Mouse (Mus musculus): ENCODE measurements around the gene Duox1. TPM values are rescaled to one million over a fixed set of nuclear protein-coding genes. Genes with fewer than 3 reads are reported as not detected.
"Not testable (repeated sequence)": the region's sequence is repeated elsewhere in the genome, so short reads cannot be mapped to it uniquely, and the experiment has no call there.

Gene Duox1
- total RNA-seq, 2 experiments from 2014 or later: 0.20 to 0.23 TPM

DNA sequence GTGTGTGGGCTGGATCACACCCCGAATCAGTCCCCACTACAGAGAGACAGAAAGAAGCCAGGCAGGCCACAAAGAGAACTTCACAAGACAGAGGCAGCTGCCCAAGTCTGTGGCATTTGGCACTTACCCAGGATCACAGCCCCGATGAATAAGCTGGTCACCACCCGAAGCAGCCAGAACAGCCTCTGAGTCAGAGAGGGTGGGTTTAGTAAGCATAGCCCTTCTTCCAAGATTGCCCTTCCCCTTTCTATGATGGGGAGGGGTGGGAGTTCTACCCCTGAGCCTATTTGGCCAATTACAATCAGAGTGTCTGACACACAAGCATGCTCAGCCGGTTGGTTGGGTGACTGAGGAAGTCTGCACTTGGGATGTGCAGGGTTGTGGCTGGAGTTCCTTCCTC, 9.3 kb upstream of the Duox1 start:
- intact Hi-C loops (cut with DNase I): no loop called here
- DNase-seq (ENCODE audit: low spot score): no peak

GRCm38 (mm10) chr2:122309647-122310046, 5.8 kb upstream of the Duox1 start:
- no peak for DNase-seq (ENCODE audit: low spot score)
- intact Hi-C loops (cut with DNase I): no loop called here

DNA sequence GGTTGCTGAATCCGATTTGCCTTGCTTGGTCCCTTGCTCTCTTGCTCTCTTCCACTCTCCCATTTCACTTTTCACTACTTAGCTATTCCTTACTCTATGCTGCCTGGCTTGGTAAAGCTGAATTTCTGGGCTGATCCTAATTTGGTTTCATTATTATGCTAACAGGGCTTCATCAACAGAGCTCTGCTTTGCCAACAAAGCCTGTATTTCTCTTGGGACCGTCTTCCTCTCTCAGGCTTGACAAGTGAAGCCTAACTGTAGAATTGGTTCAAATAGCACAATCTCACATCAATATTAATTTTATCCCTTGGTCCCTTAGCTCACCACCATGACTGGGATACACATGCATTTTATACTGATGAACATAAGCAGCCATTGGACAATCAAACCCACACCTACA, 3.9 kb upstream of the Duox1 start:
- no peak for DNase-seq (ENCODE audit: low spot score)
- intact Hi-C loops (cut with DNase I): no loop called here

GRCm38 (mm10) chr2:122312722-122313417, 2.6 kb upstream of the Duox1 start:
- no peak for DNase-seq (ENCODE audit: low spot score)
- intact Hi-C loops (cut with DNase I): no loop called here

DNA sequence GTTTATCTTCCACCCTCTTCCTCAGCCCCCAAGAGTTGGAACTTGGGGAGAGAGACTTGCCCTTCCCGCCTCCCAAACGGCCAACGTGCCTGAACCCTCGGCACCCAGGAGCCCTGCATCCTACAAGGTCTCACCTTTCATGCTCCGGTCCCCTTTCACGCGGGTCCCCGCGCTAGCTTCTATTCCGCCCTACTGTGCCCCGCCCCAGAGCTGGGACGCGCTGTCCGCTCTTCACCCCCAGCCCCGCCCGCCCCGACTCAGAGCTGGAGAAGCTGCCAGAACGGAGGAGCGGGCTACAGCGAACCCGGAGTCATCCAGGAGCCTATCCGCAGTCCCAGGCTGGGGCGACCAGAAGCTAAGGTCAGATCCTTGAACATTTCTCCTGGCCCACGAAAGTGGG, 1.9 kb upstream of the Duox1 start, which contains the start of gene Duoxa1:
Gene Duoxa1 (minus strand): TSS at position 195 of the 400 bp plus-strand sequence.
- no peak for DNase-seq (ENCODE audit: low spot score)
- intact Hi-C loops (cut with DNase I): no loop called here

GRCm38 (mm10) chr2:122317384-122317783, 1.9 kb downstream of the Duox1 start:
- no peak for DNase-seq (ENCODE audit: low spot score)
- intact Hi-C loops (cut with DNase I): no loop called here

GRCm38 (mm10) chr2:122323960-122324359, 8.5 kb downstream of the Duox1 start:
- no peak for DNase-seq (ENCODE audit: low spot score)
- intact Hi-C loops (cut with DNase I): no loop called here

DNA sequence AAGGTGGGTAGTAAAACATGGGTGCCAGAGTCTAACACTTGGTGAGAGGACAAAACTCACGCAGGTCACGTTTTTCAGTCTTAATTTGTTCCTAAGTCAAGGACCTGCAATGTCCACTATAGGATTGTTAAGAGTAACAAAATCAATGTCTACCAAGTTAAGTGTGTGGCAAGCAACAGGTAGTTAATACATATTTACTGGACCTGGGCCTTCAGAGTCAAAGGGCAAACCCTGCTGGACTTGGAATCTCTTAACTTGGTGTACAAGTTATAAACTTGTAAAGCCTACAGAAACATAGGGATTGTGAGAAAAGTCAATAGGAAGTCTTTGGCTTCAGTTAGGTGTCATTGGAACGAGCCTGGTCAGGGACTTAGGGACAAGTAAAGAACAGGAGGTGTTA, 9.1 kb downstream of the Duox1 start:
- DNase-seq (ENCODE audit: low spot score): no peak
- intact Hi-C loops (cut with DNase I): no loop called here

GRCm38 (mm10) chr2:122325361-122325760, 9.9 kb downstream of the Duox1 start:
- intact Hi-C loops (cut with DNase I): no loop called here
- no peak for DNase-seq (ENCODE audit: low spot score)

- no peak for DNase-seq (ENCODE audit: low spot score)
- intact Hi-C loops (cut with DNase I): no loop called here
Measured at GRCm38 (mm10) chr2:122327986-122328385, 12.5 kb downstream of the Duox1 start.

- DNase-seq (ENCODE audit: low spot score); intact Hi-C loops (cut with DNase I): not testable (repeated sequence)
Measured at GRCm38 (mm10) chr2:122330317-122330716, 14.8 kb downstream of the Duox1 start.

- no peak for DNase-seq (ENCODE audit: low spot score)
- intact Hi-C loops (cut with DNase I): no loop called here
Measured at GRCm38 (mm10) chr2:122332222-122332621, 16.8 kb downstream of the Duox1 start.

DNA sequence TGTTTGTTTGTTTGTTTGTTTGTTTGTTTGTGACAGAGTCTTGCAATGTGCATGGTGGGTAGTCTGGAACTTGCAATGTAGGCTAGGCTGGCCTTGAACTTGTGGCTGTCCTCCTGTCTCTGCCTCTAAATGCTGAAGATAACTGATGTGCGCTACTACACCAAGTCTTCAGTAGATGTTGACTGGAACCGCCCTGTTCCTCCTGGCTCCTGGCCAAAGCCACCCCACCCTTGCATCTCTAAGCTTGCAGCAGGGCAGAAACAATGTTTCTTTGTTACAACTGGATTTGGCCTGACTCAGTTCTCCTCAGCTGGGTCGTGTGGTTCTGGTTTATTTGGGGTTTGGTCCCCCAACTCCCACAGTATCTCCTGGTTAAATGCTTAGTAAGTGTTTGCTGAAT, 18.7 kb downstream of the Duox1 start:
- no peak for DNase-seq (ENCODE audit: low spot score)
- intact Hi-C loops (cut with DNase I): no loop called here

- intact Hi-C loops (cut with DNase I): no loop called here
- no peak for DNase-seq (ENCODE audit: low spot score)
Measured at GRCm38 (mm10) chr2:122337291-122337690, 21.8 kb downstream of the Duox1 start.

GRCm38 (mm10) chr2:122345106-122345893, 29.8 kb downstream of the Duox1 start:
- intact Hi-C loops (cut with DNase I): loop anchor here (5.0 kb wide), 1 partner anchor 122 kb away; no protein-coding TSS in a partner anchor
- DNase-seq (ENCODE audit: low spot score): no peak

GRCm38 (mm10) chr2:122346164-122346563, 30.7 kb downstream of the Duox1 start:
- not testable (repeated sequence) for DNase-seq (ENCODE audit: low spot score)
- intact Hi-C loops (cut with DNase I): loop anchor here (5.0 kb wide), 1 partner anchor 121 kb away; no protein-coding TSS in a partner anchor

DNA sequence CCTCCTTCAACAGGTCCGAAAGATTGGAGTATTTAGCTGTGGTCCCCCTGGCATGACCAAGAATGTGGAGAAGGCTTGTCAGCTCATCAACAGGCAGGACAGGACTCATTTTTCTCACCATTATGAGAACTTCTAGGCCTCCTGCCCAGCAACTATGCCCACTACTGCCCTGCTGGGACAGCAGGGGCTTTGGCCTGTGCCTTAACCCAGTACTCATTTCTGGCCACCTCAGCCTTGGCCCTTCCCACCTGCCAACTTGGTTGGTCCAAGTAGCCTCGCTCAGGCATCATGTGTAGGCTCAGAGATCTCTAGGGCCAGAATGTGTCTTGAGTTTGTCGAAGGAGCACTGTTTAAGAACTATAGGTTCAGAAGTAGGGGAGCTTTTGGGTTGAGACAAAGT, 31.8 kb downstream of the Duox1 start:
- intact Hi-C loops (cut with DNase I): loop anchor here (5.0 kb wide), 1 partner anchor 120 kb away; no protein-coding TSS in a partner anchor
- no peak for DNase-seq (ENCODE audit: low spot score)

GRCm38 (mm10) chr2:122348531-122349131, 33.2 kb downstream of the Duox1 start:
- intact Hi-C loops (cut with DNase I): loop anchor here (2.0 to 5.0 kb wide), 3 partner anchors 20 to 210 kb away; partner anchors contain the start of gene Shf
- DNase-seq (ENCODE audit: low spot score): peak; percentile 84

GRCm38 (mm10) chr2:122349136-122349785, 33.8 kb downstream of the Duox1 start:
- intact Hi-C loops (cut with DNase I): loop anchor here (2.0 to 5.0 kb wide), 3 partner anchors 20 to 210 kb away; partner anchors contain the start of gene Shf
- DNase-seq (ENCODE audit: low spot score): no peak

Measured in heart, postnatal 25 days (tissue).